Mouse (Mus musculus): ENCODE data around the gene Ints7.

GRCm38 (mm10) chr1:191638404-191638803 lies 63.0 kb downstream of the Ints7 start:
- TF ChIP-seq CTCF (IDR thresholded peaks at IDR 0.05; ENCODE audit: insufficient read depth, low read length) (no peak), POLR2A (IDR thresholded peaks at IDR 0.05; ENCODE audit: borderline replicate concordance, extremely low read depth, low read depth, low read length) (no peak)
